Mouse (Mus musculus): ENCODE measurements at regions not wholly inside any gene's neighbourhood (a gene's known extent, or its start where the extent isn't known, plus 50 kb on each side); places are given as distances from the start of the nearest gene placed in this dataset.
A peak's percentile ranks its signal among the peaks of the same experiment; 100 is the strongest.

- no peak overlapping the region for H3K27ac ChIP-seq
- no peaks in the 10 kb centered on the region for H3K9me3 ChIP-seq
- H3K4me1 ChIP-seq: peaks cover 72% of the 10 kb centered on the region
- H3K36me3 ChIP-seq (replicated peaks): no peaks in the 10 kb centered on the region
- no peak overlapping the region for H3K4me3 ChIP-seq
- H3K27me3 ChIP-seq (ENCODE audit: poor library complexity, severe bottlenecking): peaks cover 25% of the 10 kb centered on the region
- 35% methylated on average over 3 of the region's 3 CpGs for WGBS
- no peak for DNase-seq (ENCODE audit: extremely low spot score, low spot score)
Observed at GRCm38 (mm10) chr4:72381116-72381515, 180.4 kb upstream of the Tle1 start.

- H3K27ac ChIP-seq: no peak overlapping the region
- WGBS: 94% methylated on average over 1 of the region's 1 CpGs
- no peaks in the 10 kb centered on the region for H3K36me3 ChIP-seq (replicated peaks)
- no peak for DNase-seq (ENCODE audit: extremely low spot score, low spot score)
- no peaks in the 10 kb centered on the region for H3K9me3 ChIP-seq
- H3K4me3 ChIP-seq: no peak overlapping the region
- H3K27me3 ChIP-seq (ENCODE audit: poor library complexity, severe bottlenecking): peaks cover 20% of the 10 kb centered on the region
- peaks cover 55% of the 10 kb centered on the region for H3K4me1 ChIP-seq
Observed at GRCm38 (mm10) chr4:72379515-72379914, 178.8 kb upstream of the Tle1 start.

GRCm38 (mm10) chr4:72379011-72379410, 178.3 kb upstream of the Tle1 start:
- H3K4me1 ChIP-seq: peaks cover 50% of the 10 kb centered on the region

DNA sequence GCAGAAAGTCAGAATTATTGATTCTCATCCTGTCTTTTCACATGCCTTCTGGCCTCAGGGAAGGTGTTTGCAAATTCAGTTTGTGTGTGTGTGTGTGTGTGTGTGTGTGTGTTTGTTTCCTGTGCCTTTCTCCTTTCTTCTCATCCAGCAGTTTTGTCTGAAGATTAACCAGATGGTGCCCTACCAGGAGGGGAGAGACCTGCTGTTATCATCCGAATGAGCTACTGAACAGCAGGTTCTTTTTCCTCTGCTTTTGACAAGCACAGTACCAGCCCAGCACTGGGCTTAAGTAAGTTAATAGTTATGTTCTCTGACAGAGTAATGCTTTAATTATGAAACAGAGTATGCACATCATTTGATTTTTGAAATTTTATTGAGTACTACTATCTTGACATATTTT, 176.8 kb upstream of the Tle1 start:
- 46% methylated on average over 1 of the region's 1 CpGs for WGBS
- Histone ChIP-seq H3K27ac (no peak overlapping the region), H3K4me1 (peaks cover 36% of the 10 kb centered on the region), H3K9me3 (no peaks in the 10 kb centered on the region), H3K27me3 (ENCODE audit: poor library complexity, severe bottlenecking) (peaks cover 20% of the 10 kb centered on the region), H3K36me3 (replicated peaks) (no peaks in the 10 kb centered on the region), H3K4me3 (no peak overlapping the region)
- DNase-seq (ENCODE audit: extremely low spot score, low spot score): no peak

More at GRCm38 (mm10) chr4:72379011-72379410, 178.3 kb upstream of the Tle1 start:
- Histone ChIP-seq H3K27ac (no peak overlapping the region), H3K27me3 (ENCODE audit: poor library complexity, severe bottlenecking) (peaks cover 20% of the 10 kb centered on the region), H3K36me3 (replicated peaks) (no peaks in the 10 kb centered on the region), H3K4me3 (no peak overlapping the region), H3K9me3 (no peaks in the 10 kb centered on the region)
- DNase-seq (ENCODE audit: extremely low spot score, low spot score): no peak

DNA sequence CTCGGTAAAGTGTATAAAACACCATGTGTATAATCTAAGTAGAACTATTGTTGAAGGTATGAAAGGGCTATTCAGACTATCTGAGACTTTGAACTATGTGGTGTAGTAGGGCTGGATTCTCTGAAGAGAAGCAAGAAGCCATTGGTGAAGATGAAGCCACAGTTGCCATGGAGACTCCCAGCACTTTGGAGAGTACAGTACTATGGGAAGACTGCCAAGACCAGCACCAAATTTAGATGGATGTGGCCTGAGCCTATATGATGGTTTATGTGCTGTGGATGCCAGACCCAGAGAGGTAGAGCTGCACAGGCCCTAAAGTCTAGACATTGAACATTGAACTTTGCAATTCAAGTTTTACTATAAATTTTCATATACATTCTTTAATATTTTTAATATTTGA, 151.3 kb upstream of the Tle1 start:
- Histone ChIP-seq H3K4me1 (no peaks in the 10 kb centered on the region), H3K4me3 (no peak overlapping the region), H3K27ac (no peak overlapping the region), H3K27me3 (ENCODE audit: poor library complexity, severe bottlenecking) (no peaks in the 10 kb centered on the region), H3K36me3 (replicated peaks) (no peaks in the 10 kb centered on the region), H3K9me3 (no peaks in the 10 kb centered on the region)
- no peak for DNase-seq (ENCODE audit: extremely low spot score, low spot score)
- 76% methylated on average over 1 of the region's 1 CpGs for WGBS

DNA sequence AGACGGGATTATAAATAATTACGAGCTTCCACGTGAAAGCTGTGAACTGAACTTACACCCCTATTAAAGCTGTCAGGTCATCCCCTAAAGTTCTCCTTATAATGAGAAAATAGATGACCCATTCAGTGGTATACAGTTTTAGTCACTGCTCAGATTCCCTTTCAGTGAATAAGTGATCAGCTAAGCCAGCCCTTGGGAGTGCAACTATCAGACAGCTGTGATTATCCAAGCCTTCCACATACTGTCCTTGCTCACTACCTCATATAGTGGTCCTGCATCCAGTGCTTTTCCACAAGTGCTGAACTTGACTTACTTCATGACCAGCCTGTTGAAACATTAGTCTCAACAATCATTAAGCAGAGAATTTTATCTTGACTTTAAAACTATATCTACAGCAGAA, 131.2 kb upstream of the Tle1 start:
- Histone ChIP-seq H3K9me3 (no peaks in the 10 kb centered on the region), H3K4me1 (no peaks in the 10 kb centered on the region), H3K4me3 (no peak overlapping the region), H3K36me3 (replicated peaks) (no peaks in the 10 kb centered on the region), H3K27me3 (ENCODE audit: poor library complexity, severe bottlenecking) (no peaks in the 10 kb centered on the region), H3K27ac (no peak overlapping the region)
- WGBS: 83% methylated on average over 3 of the region's 3 CpGs
- DNase-seq (ENCODE audit: extremely low spot score, low spot score): no peak

DNA sequence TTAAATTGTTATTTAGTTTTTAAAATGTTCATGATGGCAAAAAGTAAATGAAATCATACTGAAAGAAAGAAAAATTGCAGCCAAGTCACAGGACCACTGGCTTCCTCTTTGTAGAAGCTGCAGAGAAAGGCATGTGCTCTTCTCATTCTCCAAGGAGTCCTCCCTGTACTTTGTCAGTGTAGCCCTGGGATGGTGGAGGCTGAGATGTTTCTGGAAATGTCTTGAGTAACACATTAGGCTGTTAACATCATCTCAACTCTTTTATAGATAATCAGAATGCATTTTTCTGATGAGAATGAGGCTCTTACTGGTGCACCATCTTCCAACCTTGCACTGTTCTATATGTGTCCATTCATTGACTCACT, 128.3 kb upstream of the Tle1 start:
- no peak for DNase-seq (ENCODE audit: extremely low spot score, low spot score)
- H3K36me3 ChIP-seq (replicated peaks): no peaks in the 10 kb centered on the region
- no peak overlapping the region for H3K27ac ChIP-seq
- no peaks in the 10 kb centered on the region for H3K9me3 ChIP-seq
- no peak overlapping the region for H3K4me3 ChIP-seq
- H3K27me3 ChIP-seq (ENCODE audit: poor library complexity, severe bottlenecking): no peaks in the 10 kb centered on the region
- H3K4me1 ChIP-seq: no peaks in the 10 kb centered on the region

- WGBS: 95% methylated on average over 2 of the region's 2 CpGs
- H3K27me3 ChIP-seq (ENCODE audit: poor library complexity, severe bottlenecking): no peaks in the 10 kb centered on the region
- no peak for DNase-seq (ENCODE audit: extremely low spot score, low spot score)
- H3K4me1 ChIP-seq: no peaks in the 10 kb centered on the region
- H3K36me3 ChIP-seq (replicated peaks): no peaks in the 10 kb centered on the region
- H3K27ac ChIP-seq: no peak overlapping the region
- H3K9me3 ChIP-seq: no peaks in the 10 kb centered on the region
- no peak overlapping the region for H3K4me3 ChIP-seq
Observed at GRCm38 (mm10) chr4:72328282-72329025, 127.7 kb upstream of the Tle1 start.

- H3K36me3 ChIP-seq (replicated peaks): no peaks in the 10 kb centered on the region
- H3K4me1 ChIP-seq: no peaks in the 10 kb centered on the region
- DNase-seq (ENCODE audit: extremely low spot score, low spot score): no peak
- no peaks in the 10 kb centered on the region for H3K9me3 ChIP-seq
- no peak overlapping the region for H3K4me3 ChIP-seq
- no peaks in the 10 kb centered on the region for H3K27me3 ChIP-seq (ENCODE audit: poor library complexity, severe bottlenecking)
- no peak overlapping the region for H3K27ac ChIP-seq
Observed at GRCm38 (mm10) chr4:72324913-72325312, 124.2 kb upstream of the Tle1 start.

- H3K27ac ChIP-seq: peak overlapping the region; percentile 30; the same call in 1 of the 2 replicates
- no peaks in the 10 kb centered on the region for H3K27me3 ChIP-seq (ENCODE audit: poor library complexity, severe bottlenecking)
- H3K4me1 ChIP-seq: peaks cover 10% of the 10 kb centered on the region; the same call in 1 of the 2 replicates
- H3K36me3 ChIP-seq (replicated peaks): no peaks in the 10 kb centered on the region
- DNase-seq (ENCODE audit: extremely low spot score, low spot score): no peak
- H3K9me3 ChIP-seq: peaks cover 4% of the 10 kb centered on the region; the same call in 1 of the 2 replicates
- no peak overlapping the region for H3K4me3 ChIP-seq
- 64% methylated on average over 1 of the region's 1 CpGs for WGBS
Observed at GRCm38 (mm10) chr4:72285112-72285675, 84.5 kb upstream of the Tle1 start.

- H3K9me3 ChIP-seq: no peaks in the 10 kb centered on the region
- H3K4me3 ChIP-seq: no peak overlapping the region
- no peaks in the 10 kb centered on the region for H3K27me3 ChIP-seq (ENCODE audit: poor library complexity, severe bottlenecking)
- H3K4me1 ChIP-seq: no peaks in the 10 kb centered on the region
- DNase-seq (ENCODE audit: extremely low spot score, low spot score): no peak
- no peak overlapping the region for H3K27ac ChIP-seq
- 90% methylated on average over 1 of the region's 1 CpGs for WGBS
- H3K36me3 ChIP-seq (replicated peaks): no peaks in the 10 kb centered on the region
Observed at GRCm38 (mm10) chr4:72250531-72250930, 49.8 kb upstream of the Tle1 start.
